Mouse (Mus musculus): ENCODE results near the gene Mgat4e. TPM values are rescaled to one million over a fixed set of nuclear protein-coding genes. Genes with fewer than 3 reads are reported as not detected.
A peak's percentile ranks its signal among the peaks of the same experiment; 100 is the strongest.

The Mgat4e gene
- total RNA-seq (2021), result not detected

- DNase-seq, result no peak
- intact Hi-C loops (cut with DNase I), result no loop called here
These were observed at the start of gene Mgat4e for GRCm38 (mm10) chr1:134549632-134550132. Gene Mgat4e (minus strand): TSS chr1:134549682.

DNA sequence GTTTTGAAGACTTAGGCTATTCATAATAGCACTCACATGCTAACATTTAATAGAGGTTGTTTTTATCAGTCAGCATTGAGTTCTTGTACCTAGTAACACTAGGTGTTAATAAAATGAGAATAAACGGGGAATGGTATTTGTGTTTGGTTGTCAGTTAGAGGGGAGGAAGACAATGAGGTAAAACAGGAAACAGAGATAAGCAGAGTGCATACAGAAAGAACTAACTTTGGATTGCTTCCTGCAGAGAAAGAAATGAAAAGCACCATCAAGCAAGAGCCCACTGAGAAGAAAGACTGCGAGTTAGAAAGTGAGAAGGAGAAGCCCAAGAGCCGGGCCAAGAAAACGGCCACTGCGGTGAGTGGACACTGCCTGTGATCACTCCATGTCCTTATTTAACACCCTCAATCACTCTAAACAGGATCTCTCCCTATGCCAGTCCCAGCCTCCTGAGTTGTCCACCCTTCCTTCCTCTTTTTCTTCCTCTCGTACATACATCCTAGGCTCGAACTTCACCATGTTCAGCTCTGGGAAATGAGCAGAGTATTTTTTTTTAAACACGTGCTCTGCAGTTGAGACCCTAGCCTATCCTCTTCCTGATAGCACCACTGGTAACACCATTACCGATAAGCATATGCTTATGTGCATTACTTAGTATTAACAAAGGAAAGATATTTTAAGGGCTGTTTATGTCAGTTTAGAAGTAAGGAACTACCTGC, 48.0 kb upstream of the Mgat4e start:
- DNase-seq, result no peak
- intact Hi-C loops (cut with DNase I), result no loop called here

- intact Hi-C loops (cut with DNase I), result no loop called here
- DNase-seq, result no peak
These were observed 42.3 kb upstream of the Mgat4e start for GRCm38 (mm10) chr1:134591773-134592172.

DNA sequence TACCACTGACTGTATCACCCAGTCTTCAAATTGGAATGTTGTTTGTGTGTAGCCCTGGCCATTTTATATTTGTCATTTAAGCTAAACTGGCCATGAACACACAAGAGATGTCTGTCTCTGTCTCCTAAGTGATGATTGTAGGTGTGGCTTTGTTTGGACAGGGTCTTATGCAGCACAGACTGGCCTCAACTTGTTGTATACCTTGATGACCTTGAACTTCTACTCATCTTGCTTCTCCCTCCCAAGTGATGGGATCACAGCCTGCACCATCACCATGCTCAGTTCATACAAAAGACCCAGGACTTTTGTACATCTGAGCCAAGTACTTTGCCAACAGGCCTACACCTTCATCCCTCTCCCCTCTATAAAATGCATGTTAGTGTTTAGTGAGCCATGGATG, 40.2 kb upstream of the Mgat4e start:
- no peak for DNase-seq
- intact Hi-C loops (cut with DNase I), result no loop called here

DNA sequence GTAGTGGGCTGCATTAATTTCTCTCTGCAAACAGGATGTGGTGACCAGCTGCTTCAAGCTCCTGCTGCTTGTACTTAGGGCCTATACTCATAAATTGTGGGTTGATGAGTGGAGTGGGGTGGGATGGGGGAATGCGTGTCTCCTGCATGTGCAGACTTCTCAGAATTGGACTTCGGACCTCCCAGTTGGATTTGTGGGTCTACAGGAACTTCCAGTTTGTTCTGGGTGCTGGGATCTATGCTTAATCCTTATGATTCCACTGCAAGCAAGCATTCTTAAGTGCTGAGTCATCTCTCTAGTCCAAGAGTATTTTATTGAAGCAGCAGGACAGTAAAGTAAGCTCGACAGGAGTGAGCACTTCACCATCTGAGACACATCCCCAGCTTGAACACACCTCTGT, 34.1 kb upstream of the Mgat4e start:
- intact Hi-C loops (cut with DNase I), result no loop called here
- DNase-seq, result no peak

- intact Hi-C loops (cut with DNase I), result no loop called here
- DNase-seq, result no peak
These were observed 31.3 kb upstream of the Mgat4e start for GRCm38 (mm10) chr1:134580796-134581195.

DNA sequence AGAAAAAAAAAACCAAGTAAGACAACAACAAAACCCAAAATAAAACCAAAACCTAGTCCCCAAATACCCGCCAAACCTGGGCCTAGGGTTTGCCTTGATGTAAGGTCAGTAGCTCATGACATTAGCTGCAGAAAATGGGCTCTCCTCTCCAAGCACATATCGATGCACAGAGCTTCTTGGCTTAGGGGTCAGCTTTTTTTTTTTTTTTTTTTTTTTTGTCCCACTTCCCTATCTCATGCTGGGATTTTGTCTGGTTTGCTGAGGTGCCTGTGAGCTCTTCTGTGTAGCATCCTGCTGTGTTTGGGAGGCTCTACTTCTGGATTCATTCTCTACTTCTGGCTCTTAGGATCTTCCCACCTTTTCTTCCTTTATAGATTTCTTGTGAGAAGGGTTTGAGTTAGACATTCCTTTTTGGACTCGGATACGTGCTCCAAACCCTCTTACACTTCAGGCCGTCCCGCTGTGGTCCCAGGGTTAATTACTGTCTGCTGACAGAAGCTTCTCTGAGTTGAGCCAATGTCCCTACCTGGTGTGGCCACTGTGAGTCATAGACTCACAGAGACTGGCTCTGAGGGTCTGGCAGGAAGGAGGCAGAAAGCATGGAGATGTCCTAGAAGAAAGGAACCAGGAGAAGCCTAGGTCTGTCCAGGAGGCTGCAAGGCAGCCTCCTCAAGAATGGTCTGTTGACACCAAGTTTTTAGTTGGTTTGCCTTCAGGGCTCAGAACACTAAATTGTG, 28.1 kb upstream of the Mgat4e start:
- intact Hi-C loops (cut with DNase I), result no loop called here
- DNase-seq, result no peak

DNA sequence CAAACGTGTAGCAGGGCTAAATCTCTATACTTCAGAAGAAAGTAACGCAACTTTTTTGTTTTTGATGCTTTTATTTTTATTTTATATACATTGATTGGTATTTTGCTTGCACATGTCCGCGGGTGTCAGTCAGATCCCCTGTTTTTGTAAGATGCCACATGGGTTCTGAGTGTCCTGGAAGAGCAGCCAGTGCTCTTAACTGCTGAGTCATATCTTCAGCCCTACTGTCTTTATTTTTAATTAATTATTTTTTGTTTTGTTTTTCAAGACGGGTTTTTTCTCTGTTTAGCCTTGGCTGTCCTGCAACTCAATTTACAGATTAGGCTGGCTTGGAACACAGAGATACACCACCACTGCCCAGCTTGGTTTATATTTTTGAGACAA, 24.4 kb upstream of the Mgat4e start:
- intact Hi-C loops (cut with DNase I), result no loop called here
- no peak for DNase-seq

DNA sequence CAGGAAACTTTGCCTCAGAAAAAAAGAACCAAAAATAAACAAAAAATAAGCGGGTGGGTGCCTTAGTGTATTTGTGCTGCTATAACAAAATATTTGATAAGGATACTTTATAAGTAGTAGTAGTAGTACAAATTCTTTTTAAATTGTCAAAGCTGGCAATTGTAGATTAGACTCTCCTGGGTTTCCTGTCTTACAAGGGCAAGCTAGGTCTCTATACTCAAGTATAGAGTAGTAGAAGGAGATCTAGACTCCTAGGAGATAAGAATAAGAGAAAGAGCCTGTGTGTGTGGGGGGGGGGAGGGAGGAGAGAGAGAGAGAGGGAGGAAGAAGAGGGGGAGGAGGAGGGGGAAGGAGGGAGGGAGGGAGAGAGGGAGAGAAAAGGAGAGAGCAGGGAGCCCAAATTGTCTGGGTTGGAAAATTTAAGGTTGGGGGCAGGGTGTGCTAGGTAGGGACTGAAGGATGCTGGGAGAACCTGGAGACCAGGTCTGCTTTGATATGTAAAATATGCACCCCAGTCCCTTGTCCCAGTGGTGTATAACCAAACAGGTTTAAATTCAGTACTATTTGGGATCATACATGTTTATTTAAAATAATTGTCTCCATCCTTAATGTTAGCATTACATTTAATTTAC, 23.9 kb upstream of the Mgat4e start:
- no peak for DNase-seq
- intact Hi-C loops (cut with DNase I), result no loop called here

DNA sequence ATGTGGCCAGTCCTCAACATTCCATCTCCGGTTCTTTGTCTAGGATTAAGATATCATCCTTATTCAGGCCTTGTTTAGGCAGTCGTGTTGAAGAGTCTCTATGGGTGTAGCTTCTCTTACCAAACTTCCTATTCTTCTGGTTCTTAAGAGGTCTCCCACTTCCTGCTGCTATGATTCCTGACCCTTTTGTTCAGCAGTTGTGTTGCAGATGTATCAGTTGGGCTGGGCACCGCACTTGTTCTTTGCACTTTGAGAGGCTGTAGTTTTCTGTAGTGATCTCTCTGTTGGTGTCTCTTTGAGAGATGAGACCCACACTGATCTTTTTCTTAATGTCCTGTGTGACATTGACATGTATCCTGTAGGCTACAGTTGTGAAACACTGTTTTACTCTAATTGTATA, 21.1 kb upstream of the Mgat4e start:
- intact Hi-C loops (cut with DNase I), result no loop called here
- no peak for DNase-seq

GRCm38 (mm10) chr1:134570171-134570570, 20.7 kb upstream of the Mgat4e start:
- DNase-seq, result no peak
- intact Hi-C loops (cut with DNase I), result no loop called here

DNA sequence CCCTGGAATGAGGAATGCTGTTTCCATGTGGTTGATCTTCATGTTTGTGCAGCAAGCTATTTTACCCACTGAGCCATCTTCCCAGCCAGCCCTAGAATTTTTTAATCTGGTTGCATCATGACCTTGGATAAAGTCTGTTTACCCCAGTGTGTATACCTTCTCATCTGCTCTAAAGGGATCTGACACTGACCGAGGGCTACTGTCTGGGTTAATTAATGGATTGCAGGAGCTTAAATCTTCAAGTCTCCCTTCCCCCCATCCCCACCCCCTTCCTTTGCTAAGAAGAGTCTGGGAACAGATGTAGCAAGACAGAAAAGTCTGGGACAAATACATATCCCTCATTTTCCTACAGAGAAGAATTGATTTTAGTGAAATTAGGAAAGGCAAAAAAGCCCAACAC, 18.0 kb upstream of the Mgat4e start:
- intact Hi-C loops (cut with DNase I), result no loop called here
- no peak for DNase-seq

DNA sequence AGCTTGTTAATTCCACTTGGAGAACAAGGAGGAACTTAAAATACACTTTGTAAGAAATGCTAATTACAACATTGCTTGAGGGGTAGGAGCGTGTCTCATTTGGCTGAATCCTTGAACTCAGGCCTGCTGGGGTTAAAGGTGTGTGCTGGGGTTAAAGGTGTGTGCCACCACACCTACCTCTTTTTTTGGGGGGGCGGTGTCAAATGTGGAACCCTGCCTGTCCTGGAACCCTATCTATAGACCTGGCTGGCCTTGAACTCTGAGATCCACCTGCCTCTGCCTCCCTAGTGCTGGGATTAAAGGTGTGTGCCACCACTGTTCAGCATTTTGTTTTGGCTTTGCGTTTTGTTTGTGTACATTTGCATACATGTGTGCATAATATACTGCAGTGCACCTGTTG, 14.2 kb upstream of the Mgat4e start:
- intact Hi-C loops (cut with DNase I), result no loop called here
- no peak for DNase-seq

- DNase-seq, result no peak
- intact Hi-C loops (cut with DNase I), result no loop called here
These were observed 13.0 kb upstream of the Mgat4e start for GRCm38 (mm10) chr1:134562457-134562856.

- intact Hi-C loops (cut with DNase I), result no loop called here
- DNase-seq, result no peak
These were observed 12.3 kb upstream of the Mgat4e start for GRCm38 (mm10) chr1:134561770-134562143.

GRCm38 (mm10) chr1:134560801-134561769, 11.6 kb upstream of the Mgat4e start:
- peak; percentile 48 to 50 for DNase-seq
- intact Hi-C loops (cut with DNase I), result no loop called here

- intact Hi-C loops (cut with DNase I), result no loop called here
- DNase-seq, result peak in 1 of 2 experiments; percentile 65
These were observed 10.9 kb upstream of the Mgat4e start for GRCm38 (mm10) chr1:134560396-134560795.

GRCm38 (mm10) chr1:134559976-134560375, 10.5 kb upstream of the Mgat4e start, which contains the start of gene Kdm5b:
Gene Kdm5b (plus strand): TSS chr1:134560171.
- intact Hi-C loops (cut with DNase I), result no loop called here
- peak; percentile 90 to 91 for DNase-seq

- no peak for DNase-seq
- intact Hi-C loops (cut with DNase I), result no loop called here
These were observed 9.7 kb upstream of the Mgat4e start for GRCm38 (mm10) chr1:134559226-134559625.

- intact Hi-C loops (cut with DNase I), result no loop called here
- DNase-seq, result no peak
These were observed 9.0 kb upstream of the Mgat4e start for GRCm38 (mm10) chr1:134558511-134558910.

Measured in heart, postnatal 10 days (tissue).